Mouse (Mus musculus): ENCODE data around the gene Cxcl16. TPM values are rescaled to one million over a fixed set of nuclear protein-coding genes. Genes with fewer than 3 reads are reported as not detected.
A peak's percentile ranks its signal among the peaks of the same experiment; 100 is the strongest.

Cxcl16 gene
- total and polyA plus RNA-seq, 2 experiments = 5.7 to 10.2 TPM

GRCm38 (mm10) chr11:70440637-70441036 lies 19.1 kb downstream of the Cxcl16 start:
- 21% methylated on average over 4 of the region's 4 CpGs for WGBS
- H3K27ac ChIP-seq (replicated peaks; ENCODE audit: insufficient read depth, low read depth, low read length) = peak overlapping the region; percentile 23; the same call in 1 of the 2 replicates
- DNase-seq (ENCODE audit: extremely low read depth, low read depth, low spot score) = peak; percentile 79
- peaks cover 13% of the 10 kb centered on the region; the same call in 1 of the 2 replicates for H3K4me1 ChIP-seq (ENCODE audit: control insufficient read depth, insufficient read depth, low read length)
- no peak overlapping the region for H3K9ac ChIP-seq (ENCODE audit: low read depth, low read length)
- no peak overlapping the region for H3K4me3 ChIP-seq (ENCODE audit: insufficient read depth, low read depth, low read length)
- H3K79me2 ChIP-seq (ENCODE audit: control insufficient read depth, insufficient read depth, low read length) = no peaks in the 10 kb centered on the region
- TF ChIP-seq POLR2A (IDR thresholded peaks at IDR 0.05; ENCODE audit: extremely low read depth, insufficient read depth, low read length) (no peak), CTCF (IDR thresholded peaks at IDR 0.05; ENCODE audit: low read depth, low read length) (no peak)
- H3K27me3 ChIP-seq (ENCODE audit: control insufficient read depth, insufficient read depth, low read length) = no peaks in the 10 kb centered on the region
- peaks cover 1% of the 10 kb centered on the region for H3K36me3 ChIP-seq (ENCODE audit: control insufficient read depth, insufficient read depth, low read length)

- whole genome bisulfite sequencing = 88% methylated on average over 7 of the region's 7 CpGs
- Histone ChIP-seq H3K27me3 (ENCODE audit: control insufficient read depth, insufficient read depth, low read length) (no peaks in the 10 kb centered on the region), H3K36me3 (ENCODE audit: control insufficient read depth, insufficient read depth, low read length) (peaks cover 1% of the 10 kb centered on the region), H3K9ac (ENCODE audit: low read depth, low read length) (no peak overlapping the region), H3K4me1 (ENCODE audit: control insufficient read depth, insufficient read depth, low read length) (peaks cover 5% of the 10 kb centered on the region; the same call in 1 of the 2 replicates), H3K4me3 (ENCODE audit: insufficient read depth, low read depth, low read length) (no peak overlapping the region), H3K79me2 (ENCODE audit: control insufficient read depth, insufficient read depth, low read length) (0 out of 2 replicates have a peak, but pooled peaks cover 4% of the 10 kb centered on the region), H3K27ac (replicated peaks; ENCODE audit: insufficient read depth, low read depth, low read length) (no peak overlapping the region)
- no peak for DNase-seq (ENCODE audit: extremely low read depth, low read depth, low spot score)
- no peak for TF ChIP-seq POLR2A (IDR thresholded peaks at IDR 0.05; ENCODE audit: extremely low read depth, insufficient read depth, low read length)
- no peak for TF ChIP-seq CTCF (IDR thresholded peaks at IDR 0.05; ENCODE audit: low read depth, low read length)
Observed at GRCm38 (mm10) chr11:70438728-70439374, 20.9 kb downstream of the Cxcl16 start.

- peaks cover 1% of the 10 kb centered on the region for H3K36me3 ChIP-seq (ENCODE audit: control insufficient read depth, insufficient read depth, low read length)
- TF ChIP-seq CTCF (IDR thresholded peaks at IDR 0.05; ENCODE audit: low read depth, low read length) = no peak
- no peak for TF ChIP-seq POLR2A (IDR thresholded peaks at IDR 0.05; ENCODE audit: extremely low read depth, insufficient read depth, low read length)
- H3K4me3 ChIP-seq (ENCODE audit: insufficient read depth, low read depth, low read length) = no peak overlapping the region
- 0 out of 2 replicates have a peak, but pooled peaks cover 6% of the 10 kb centered on the region for H3K79me2 ChIP-seq (ENCODE audit: control insufficient read depth, insufficient read depth, low read length)
- 83% methylated on average over 6 of the region's 6 CpGs for WGBS
- no peaks in the 10 kb centered on the region for H3K27me3 ChIP-seq (ENCODE audit: control insufficient read depth, insufficient read depth, low read length)
- H3K4me1 ChIP-seq (ENCODE audit: control insufficient read depth, insufficient read depth, low read length) = peaks cover 7% of the 10 kb centered on the region
- H3K9ac ChIP-seq (ENCODE audit: low read depth, low read length) = no peak overlapping the region
- no peak for DNase-seq (ENCODE audit: extremely low read depth, low read depth, low spot score)
- H3K27ac ChIP-seq (replicated peaks; ENCODE audit: insufficient read depth, low read depth, low read length) = no peak overlapping the region
Observed at GRCm38 (mm10) chr11:70437426-70437825, 22.4 kb downstream of the Cxcl16 start.

GRCm38 (mm10) chr11:70435476-70435875 lies 24.3 kb downstream of the Cxcl16 start:
- no peak for DNase-seq (ENCODE audit: extremely low read depth, low read depth, low spot score)
- Histone ChIP-seq H3K27me3 (ENCODE audit: control insufficient read depth, insufficient read depth, low read length) (no peaks in the 10 kb centered on the region), H3K4me3 (ENCODE audit: insufficient read depth, low read depth, low read length) (no peak overlapping the region), H3K27ac (replicated peaks; ENCODE audit: insufficient read depth, low read depth, low read length) (no peak overlapping the region), H3K4me1 (ENCODE audit: control insufficient read depth, insufficient read depth, low read length) (peaks cover 2% of the 10 kb centered on the region; the same call in 1 of the 2 replicates), H3K36me3 (ENCODE audit: control insufficient read depth, insufficient read depth, low read length) (peaks cover 1% of the 10 kb centered on the region), H3K9ac (ENCODE audit: low read depth, low read length) (no peak overlapping the region), H3K79me2 (ENCODE audit: control insufficient read depth, insufficient read depth, low read length) (0 out of 2 replicates have a peak, but pooled peaks cover 6% of the 10 kb centered on the region)
- TF ChIP-seq POLR2A (IDR thresholded peaks at IDR 0.05; ENCODE audit: extremely low read depth, insufficient read depth, low read length) (no peak), CTCF (IDR thresholded peaks at IDR 0.05; ENCODE audit: low read depth, low read length) (no peak)
- WGBS = 77% methylated on average over 5 of the region's 5 CpGs

GRCm38 (mm10) chr11:70433951-70434350 lies 25.8 kb downstream of the Cxcl16 start:
- Histone ChIP-seq H3K36me3 (ENCODE audit: control insufficient read depth, insufficient read depth, low read length) (peaks cover 1% of the 10 kb centered on the region), H3K9ac (ENCODE audit: low read depth, low read length) (peak overlapping the region; percentile 11), H3K79me2 (ENCODE audit: control insufficient read depth, insufficient read depth, low read length) (0 out of 2 replicates have a peak, but pooled peaks cover 6% of the 10 kb centered on the region), H3K4me3 (ENCODE audit: insufficient read depth, low read depth, low read length) (peak overlapping the region; percentile 82; the same call in 1 of the 2 replicates), H3K4me1 (ENCODE audit: control insufficient read depth, insufficient read depth, low read length) (peaks cover 2% of the 10 kb centered on the region; the same call in 1 of the 2 replicates), H3K27ac (replicated peaks; ENCODE audit: insufficient read depth, low read depth, low read length) (peak overlapping the region; percentile 38), H3K27me3 (ENCODE audit: control insufficient read depth, insufficient read depth, low read length) (no peaks in the 10 kb centered on the region)
- WGBS = 87% methylated on average over 3 of the region's 3 CpGs
- no peak for DNase-seq (ENCODE audit: extremely low read depth, low read depth, low spot score)
- TF ChIP-seq POLR2A (IDR thresholded peaks at IDR 0.05; ENCODE audit: extremely low read depth, insufficient read depth, low read length) (no peak), CTCF (IDR thresholded peaks at IDR 0.05; ENCODE audit: low read depth, low read length) (no peak)

GRCm38 (mm10) chr11:70433569-70433943 lies 26.2 kb downstream of the Cxcl16 start:
- peak overlapping the region; percentile 11 for H3K9ac ChIP-seq (ENCODE audit: low read depth, low read length)
- peak overlapping the region; percentile 82 for H3K4me3 ChIP-seq (ENCODE audit: insufficient read depth, low read depth, low read length)
- H3K4me1 ChIP-seq (ENCODE audit: control insufficient read depth, insufficient read depth, low read length) = peaks cover 2% of the 10 kb centered on the region; the same call in 1 of the 2 replicates
- TF ChIP-seq POLR2A (IDR thresholded peaks at IDR 0.05; ENCODE audit: extremely low read depth, insufficient read depth, low read length) (no peak), CTCF (IDR thresholded peaks at IDR 0.05; ENCODE audit: low read depth, low read length) (no peak)
- DNase-seq (ENCODE audit: extremely low read depth, low read depth, low spot score) = peak; percentile 45
- peaks cover 1% of the 10 kb centered on the region for H3K36me3 ChIP-seq (ENCODE audit: control insufficient read depth, insufficient read depth, low read length)
- 0 out of 2 replicates have a peak, but pooled peaks cover 6% of the 10 kb centered on the region for H3K79me2 ChIP-seq (ENCODE audit: control insufficient read depth, insufficient read depth, low read length)
- peak overlapping the region; percentile 42 for H3K27ac ChIP-seq (replicated peaks; ENCODE audit: insufficient read depth, low read depth, low read length)
- WGBS = 78% methylated on average over 1 of the region's 1 CpGs
- no peaks in the 10 kb centered on the region for H3K27me3 ChIP-seq (ENCODE audit: control insufficient read depth, insufficient read depth, low read length)
